Mouse (Mus musculus) left cerebral cortex, adult 2 months (tissue): ENCODE measurements around the gene Polr2h. TPM values are rescaled to one million over a fixed set of nuclear protein-coding genes. Genes with fewer than 3 reads are reported as not detected.

ENCODE experiments used
- DNase-seq, 2 experiments: peaks; one replicate each; pipeline ENCODE4 v3.0.0; 2021 to 2022; ENCODE audit warnings: low spot score in 2 of 2, mixed read lengths in 1 of 2; ENCODE audit errors: extremely low spot score in 1 of 2
- H3K27ac ChIP-seq: fragments of 200-600 bp; 2 replicates; pipeline ENCODE4 v1.8.1; 2022
- H3K4me3 ChIP-seq: fragments of 200-600 bp; 2 replicates; pipeline ENCODE4 v1.8.1; 2022
- CTCF ChIP-seq: fragments of 200-600 bp; IDR thresholded peaks from 2 replicates; pipeline ENCODE4 v1.8.1; 2022; ENCODE audit warnings: antibody characterized with exemption, mild to moderate bottlenecking, moderate library complexity
- intact Hi-C: fragments of 180-260 bp; cut with DNase I; formaldehyde crosslinking; loops from one replicate; pipeline ENCODE4 v1.15.1; 2025
- total RNA-seq, 2 experiments: library from RNA; stranded (reverse); gene quantifications; 2 replicates each; pipeline ENCODE4 v1.2.3; 2021

Gene Polr2h
- total RNA-seq, 2 experiments from 2014 or later: 22.5 to 28.6 TPM

DNA sequence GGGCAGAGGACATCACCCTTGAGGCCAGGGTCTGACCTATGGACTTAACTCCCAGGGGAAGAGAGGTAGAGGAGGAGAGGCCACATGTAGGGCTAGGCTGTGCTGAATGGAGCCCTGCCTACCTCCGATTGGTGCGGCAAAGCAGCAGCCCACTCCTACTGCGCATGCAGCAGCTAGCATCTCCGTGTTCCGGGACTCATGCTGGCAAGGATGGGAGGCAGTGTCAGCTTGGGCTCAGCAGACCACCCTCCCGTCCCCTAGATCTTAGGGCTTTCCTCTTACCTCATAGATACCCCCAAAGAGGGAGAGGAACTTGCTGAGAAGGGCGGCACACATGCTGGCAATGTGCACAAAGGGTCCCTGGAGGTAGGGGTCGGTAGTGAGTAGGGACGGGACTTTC lies 5.3 kb upstream of the Polr2h start:
- no peak; the same call in 1 of the 2 replicates for TF ChIP-seq CTCF
- intact Hi-C loops: no loop called here
- Histone ChIP-seq H3K27ac (no peak overlapping the region), H3K4me3 (no peak overlapping the region)
- DNase-seq: no peak

- intact Hi-C loops: no loop called here
- H3K27ac ChIP-seq: no peak overlapping the region
- no peak for DNase-seq
- no peak for TF ChIP-seq CTCF
- H3K4me3 ChIP-seq: no peak overlapping the region
These were observed 4.6 kb upstream of the Polr2h start for GRCm38 (mm10) chr16:20712889-20713288.

GRCm38 (mm10) chr16:20714307-20715080 lies 3.0 kb upstream of the Polr2h start:
- TF ChIP-seq CTCF: no peak
- Histone ChIP-seq H3K27ac (peak overlapping the region; percentile 95), H3K4me3 (peak overlapping the region; percentile 61)
- no peak for DNase-seq
- intact Hi-C loops: loop anchor here (5.0 kb wide), 1 partner anchor 478 kb away; no protein-coding TSS in a partner anchor

- Histone ChIP-seq H3K4me3 (peak overlapping the region; percentile 61), H3K27ac (peak overlapping the region; percentile 95)
- TF ChIP-seq CTCF: no peak
- intact Hi-C loops: loop anchor here (5.0 kb wide), 1 partner anchor 477 kb away; no protein-coding TSS in a partner anchor
- DNase-seq: no peak
These were observed 2.3 kb upstream of the Polr2h start for GRCm38 (mm10) chr16:20715161-20715560.

GRCm38 (mm10) chr16:20715566-20715965 lies 1.9 kb upstream of the Polr2h start:
- no peak for DNase-seq

GRCm38 (mm10) chr16:20715976-20716840 lies 1.3 kb upstream of the Polr2h start:
- intact Hi-C loops: loop anchor here (1.0 to 5.0 kb wide), 4 partner anchors 22 to 476 kb away; no protein-coding TSS in a partner anchor
- H3K27ac ChIP-seq: peak overlapping the region; percentile 95
- peak; percentile 83 to 84 for DNase-seq
- H3K4me3 ChIP-seq: peak overlapping the region; percentile 61
- peak; percentile 30 for TF ChIP-seq CTCF

More at GRCm38 (mm10) chr16:20715566-20715965, 1.9 kb upstream of the Polr2h start:
- Histone ChIP-seq H3K27ac (peak overlapping the region; percentile 95), H3K4me3 (peak overlapping the region; percentile 61)
- intact Hi-C loops: loop anchor here (5.0 kb wide), 1 partner anchor 477 kb away; no protein-coding TSS in a partner anchor
- TF ChIP-seq CTCF: no peak

DNA sequence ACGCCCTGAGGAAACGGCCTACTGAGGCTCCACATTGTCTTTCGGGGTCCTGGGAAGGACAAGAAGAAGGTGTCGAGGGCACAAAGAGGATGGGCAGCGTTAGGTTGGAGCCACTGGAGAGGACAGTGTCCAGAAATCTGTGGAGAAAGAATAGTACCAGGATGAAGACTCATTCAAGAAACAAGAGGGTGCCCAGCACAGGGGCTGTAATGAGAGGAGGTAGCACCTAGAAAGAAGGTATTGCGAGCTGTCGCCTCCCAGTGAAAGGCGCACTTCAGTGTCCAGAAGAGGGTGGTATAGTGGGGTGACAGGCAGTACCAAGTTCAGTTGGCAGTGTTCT lies 654 bp upstream of the Polr2h start:
- peak overlapping the region; percentile 61 for H3K4me3 ChIP-seq
- TF ChIP-seq CTCF: no peak
- H3K27ac ChIP-seq: peak overlapping the region; percentile 95
- intact Hi-C loops: loop anchor here (1.0 to 5.0 kb wide), 5 partner anchors 16 to 475 kb away; partner anchors contain the start of gene Chrd
- DNase-seq: peak in 1 of 2 experiments; percentile 36

GRCm38 (mm10) chr16:20717978-20718670 lies 659 bp downstream of the Polr2h start:
- no peak for TF ChIP-seq CTCF
- Histone ChIP-seq H3K4me3 (peak overlapping the region; percentile 61), H3K27ac (peak overlapping the region; percentile 72)
- no peak for DNase-seq
- intact Hi-C loops: loop anchor here (1.0 to 5.0 kb wide), 4 partner anchors 15 to 474 kb away; partner anchors contain the start of gene Chrd

GRCm38 (mm10) chr16:20721808-20722207 lies 4.3 kb downstream of the Polr2h start:
- Histone ChIP-seq H3K27ac (no peak overlapping the region), H3K4me3 (no peak overlapping the region)
- no peak for DNase-seq
- no peak for TF ChIP-seq CTCF
- intact Hi-C loops: no loop called here

- no peak for TF ChIP-seq CTCF
- Histone ChIP-seq H3K27ac (no peak overlapping the region), H3K4me3 (no peak overlapping the region)
- intact Hi-C loops: no loop called here
- DNase-seq: no peak
These were observed 5.3 kb downstream of the Polr2h start for GRCm38 (mm10) chr16:20722736-20723135.

- no peak overlapping the region for H3K4me3 ChIP-seq
- H3K27ac ChIP-seq: no peak overlapping the region
- intact Hi-C loops: no loop called here
- TF ChIP-seq CTCF: no peak
- DNase-seq: no peak
These were observed 5.8 kb downstream of the Polr2h start for GRCm38 (mm10) chr16:20723247-20723646.
